ENCODE assay signal across 10 mouse cellular contexts in the genomic region with DNA sequence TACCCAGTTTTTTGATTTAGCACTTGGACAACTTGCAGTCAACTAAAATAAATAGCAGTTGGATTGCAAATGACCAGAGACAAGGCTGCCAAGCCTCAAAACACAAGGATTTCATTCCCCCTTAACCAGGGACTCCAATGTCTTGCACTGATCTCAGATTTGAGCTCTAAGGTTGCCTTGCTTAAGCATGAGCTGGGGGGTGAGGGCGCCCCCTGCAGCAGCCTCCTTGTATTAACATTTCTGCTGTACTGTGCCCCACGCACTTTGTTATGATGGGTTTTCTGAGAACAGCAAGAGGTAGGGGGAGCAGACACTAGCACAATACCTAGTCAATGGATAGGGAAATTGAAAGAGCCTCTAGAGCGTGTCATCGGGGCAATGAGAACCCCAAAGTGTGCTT.
A peak's percentile ranks its signal among the peaks of the same experiment; 100 is the strongest.
DNase-seq lines count a peak whose midpoint lies in the region; ATAC-seq and TF ChIP-seq lines count a peak whose summit lies in the region.
"Had no signal": no experiment of that assay in that cellular context is flagged by ENCODE, and none has a peak within 500 bp of the region (broad histone marks: within the 10 kb centered on the region; RNA-seq: fewer than 3 reads in every experiment).

No protein-coding gene starts in this region.

- 57% methylated on average over 4 of the region's 4 CpGs for WGBS in midbrain, postnatal 0 days
- WGBS in midbrain, embryonic 16.5 days: 46% methylated on average over 4 of the region's 4 CpGs

- TF ChIP-seq CTCF in midbrain, postnatal 0 days (IDR thresholded peaks at IDR 0.05): peak; percentile 48; the same call in 1 of the 2 replicates

- H3K36me3 ChIP-seq in midbrain, postnatal 0 days (ENCODE audit: insufficient read depth, low read length): no peaks in the 10 kb centered on the region
- no peaks in the 10 kb centered on the region for H3K36me3 ChIP-seq in midbrain, embryonic 16.5 days (ENCODE audit: control insufficient read depth, insufficient read depth, low read length)
- H3K36me3 ChIP-seq: heart, embryonic 13.5 days had no signal

- H3K4me1 ChIP-seq in midbrain, postnatal 0 days (ENCODE audit: insufficient read depth, low read length): no peaks in the 10 kb centered on the region
- no peaks in the 10 kb centered on the region for H3K4me1 ChIP-seq in midbrain, embryonic 16.5 days (ENCODE audit: control insufficient read depth, insufficient read depth, low read length)

- H3K9ac ChIP-seq in midbrain, postnatal 0 days (replicated peaks; ENCODE audit: low read length, poor library complexity, severe bottlenecking): no peak overlapping the region
- no peak overlapping the region for H3K9ac ChIP-seq in midbrain, embryonic 16.5 days (ENCODE audit: low read depth, low read length)
- H3K9ac ChIP-seq: heart, embryonic 13.5 days had no signal

- H3K9me3 ChIP-seq in midbrain, postnatal 0 days (ENCODE audit: low read length): no peaks in the 10 kb centered on the region
- H3K9me3 ChIP-seq in midbrain, embryonic 16.5 days (replicated peaks; ENCODE audit: control insufficient read depth, low read length, poor library complexity, severe bottlenecking): no peaks in the 10 kb centered on the region
- H3K9me3 ChIP-seq: heart, embryonic 13.5 days had no signal

- intact Hi-C loops in gastrocnemius, postnatal 14 days (cut with DNase I; ENCODE audit: low total_unique reads): no loop called here

- no peaks in the 10 kb centered on the region for H3K27me3 ChIP-seq in midbrain, postnatal 0 days (ENCODE audit: insufficient read depth, low read length)
- no peaks in the 10 kb centered on the region for H3K27me3 ChIP-seq in midbrain, embryonic 16.5 days (ENCODE audit: control insufficient read depth, insufficient read depth, low read depth, low read length)

- no peak overlapping the region for H3K4me2 ChIP-seq in midbrain, postnatal 0 days (ENCODE audit: low read depth, low read length, poor library complexity, severe bottlenecking)
- H3K4me2 ChIP-seq in midbrain, embryonic 16.5 days (ENCODE audit: low read length): no peak overlapping the region
- H3K4me2 ChIP-seq: heart, embryonic 13.5 days had no signal

- no peak overlapping the region for H3K4me3 ChIP-seq in midbrain, postnatal 0 days (ENCODE audit: low read depth, low read length)
- H3K4me3 ChIP-seq in midbrain, embryonic 16.5 days (ENCODE audit: low read depth, low read length): no peak overlapping the region
- H3K4me3 ChIP-seq: heart, embryonic 13.5 days had no signal

- peak; percentile 5 for DNase-seq in gastrocnemius, adult 18-20 months (ENCODE audit: low spot score)
- no peak for DNase-seq in gastrocnemius, postnatal 14 days
- no peak for DNase-seq in midbrain, postnatal 0 days (ENCODE audit: low spot score)
- peak; percentile 10 to 38 for DNase-seq in cerebellum, postnatal 25 days
- no peak for DNase-seq in gastrocnemius, postnatal 25 days
- no peak for DNase-seq in MN1 (ENCODE audit: low spot score)

- ATAC-seq in midbrain, postnatal 0 days (ENCODE audit: low FRiP score): no peak
- ATAC-seq in midbrain, embryonic 16.5 days: no peak
- ATAC-seq in megakaryocyte-erythroid progenitor cell, adult 5-6 weeks (replicated peaks; ENCODE audit: low FRiP score, low TSS enrichment, poor library complexity, severe bottlenecking): peak; percentile 69

- H3K27ac ChIP-seq in midbrain, postnatal 0 days (ENCODE audit: low read depth, low read length): no peak overlapping the region
- no peak overlapping the region for H3K27ac ChIP-seq in midbrain, embryonic 16.5 days (ENCODE audit: low read length)
- H3K27ac ChIP-seq: heart, embryonic 13.5 days; macrophage had no signal

Comparison
In these comparisons a context has a peak if more than half of its experiments do, and no peak if none do; other contexts are left out.
1. DNase-seq: peak in gastrocnemius, adult 18-20 months (single experiment) and cerebellum, postnatal 25 days (2 of 2); none in gastrocnemius, postnatal 14 days (single experiment), midbrain, postnatal 0 days (single experiment), gastrocnemius, postnatal 25 days (single experiment) and MN1 (single experiment).